Mouse (Mus musculus): ENCODE data around the gene Tmem185b. TPM values are rescaled to one million over a fixed set of nuclear protein-coding genes. Genes with fewer than 3 reads are reported as not detected.

Gene Tmem185b
- total RNA-seq, 2 experiments from 2014 or later, result 7.5 to 8.5 TPM

- DNase-seq, result no peak
Measured at GRCm38 (mm10) chr1:119539252-119539651, 13.3 kb downstream of the Tmem185b start.

- DNase-seq, result no peak
Measured at GRCm38 (mm10) chr1:119540836-119541557, 15.0 kb downstream of the Tmem185b start.

GRCm38 (mm10) chr1:119541570-119541969 lies 15.6 kb downstream of the Tmem185b start:
- DNase-seq, result no peak

DNA sequence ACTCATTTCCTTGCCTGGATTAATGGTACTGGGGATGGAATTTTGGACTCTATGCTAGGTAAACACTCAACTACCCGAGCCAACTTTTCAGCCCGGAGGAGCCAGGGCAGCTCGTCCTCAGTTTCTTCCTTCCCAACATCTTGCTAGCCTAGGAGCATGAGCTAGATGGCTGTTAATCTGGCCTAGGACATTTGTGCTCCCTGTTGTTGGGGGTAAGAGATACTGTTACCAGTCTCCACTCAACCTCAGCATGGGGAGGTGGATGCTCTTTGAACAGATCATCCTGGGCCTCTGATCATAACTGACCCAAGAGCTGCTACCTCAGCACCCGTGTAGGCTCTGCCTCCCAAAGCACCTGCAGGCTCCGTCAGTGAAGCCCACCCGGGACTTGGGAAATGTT lies 17.4 kb downstream of the Tmem185b start:
- DNase-seq, result no peak

DNA sequence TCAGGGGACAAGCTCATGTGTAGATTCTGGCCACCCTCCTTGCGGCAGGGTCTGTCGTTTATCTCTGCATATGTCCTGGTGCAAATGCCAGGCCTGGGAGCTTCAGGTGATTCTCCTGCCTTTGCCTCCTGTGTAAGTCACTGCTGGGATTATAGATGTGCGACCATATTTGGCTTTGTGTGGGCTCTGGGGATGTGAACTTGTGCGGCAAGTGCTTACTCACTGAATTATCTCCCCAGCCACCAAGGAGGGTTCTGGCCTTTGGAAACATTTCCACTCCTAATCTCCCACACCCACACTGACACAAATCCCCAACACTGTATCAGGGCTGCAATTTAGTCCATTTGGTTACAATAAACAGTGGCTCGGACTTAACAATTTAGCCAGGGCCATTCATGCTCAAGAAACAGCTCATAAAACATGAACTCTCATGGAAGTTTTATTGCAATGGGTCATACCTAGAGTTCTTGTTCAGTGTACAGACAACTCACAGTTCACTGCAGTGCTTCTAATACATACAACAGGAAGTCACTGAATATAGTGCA lies 18.7 kb downstream of the Tmem185b start:
- DNase-seq, result no peak

DNA sequence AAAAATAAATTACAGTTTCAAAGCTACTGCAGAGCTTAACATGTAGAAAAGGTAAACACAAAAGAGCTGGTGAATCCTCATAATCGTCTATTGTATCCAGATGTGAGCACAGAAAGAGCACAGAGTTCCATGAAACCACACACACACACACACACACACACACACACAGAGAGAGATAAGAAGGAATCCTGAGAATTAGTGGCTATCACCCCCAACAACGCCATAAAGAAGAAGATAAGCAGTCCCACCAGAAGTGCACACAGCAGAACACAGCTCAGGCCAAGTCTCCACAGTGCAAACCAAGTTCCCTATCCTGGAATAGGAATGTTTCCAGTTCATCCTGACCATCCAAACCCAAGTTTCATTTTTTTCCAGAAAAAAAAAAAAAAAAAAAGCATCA lies 19.2 kb downstream of the Tmem185b start:
- no peak for DNase-seq

DNA sequence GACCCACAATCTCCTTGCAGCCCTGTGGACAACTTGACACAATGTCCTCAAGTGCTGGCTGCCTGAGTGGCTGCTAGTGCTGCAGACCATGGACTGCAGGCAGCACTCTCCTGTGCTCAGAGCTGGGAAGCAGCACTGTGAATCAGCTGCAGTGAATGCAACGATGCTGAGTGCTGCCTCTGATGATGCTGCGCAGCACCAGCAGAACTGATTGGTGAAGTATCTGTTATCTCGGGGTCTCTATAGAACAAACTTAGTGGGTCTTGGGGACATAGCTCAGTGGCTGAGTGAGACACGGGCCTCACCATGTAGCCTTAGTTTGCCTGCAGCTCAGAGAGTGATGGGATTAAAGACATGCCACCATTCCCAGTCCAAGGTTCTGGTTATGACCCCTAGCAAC lies 19.7 kb downstream of the Tmem185b start:
- no peak for DNase-seq

DNA sequence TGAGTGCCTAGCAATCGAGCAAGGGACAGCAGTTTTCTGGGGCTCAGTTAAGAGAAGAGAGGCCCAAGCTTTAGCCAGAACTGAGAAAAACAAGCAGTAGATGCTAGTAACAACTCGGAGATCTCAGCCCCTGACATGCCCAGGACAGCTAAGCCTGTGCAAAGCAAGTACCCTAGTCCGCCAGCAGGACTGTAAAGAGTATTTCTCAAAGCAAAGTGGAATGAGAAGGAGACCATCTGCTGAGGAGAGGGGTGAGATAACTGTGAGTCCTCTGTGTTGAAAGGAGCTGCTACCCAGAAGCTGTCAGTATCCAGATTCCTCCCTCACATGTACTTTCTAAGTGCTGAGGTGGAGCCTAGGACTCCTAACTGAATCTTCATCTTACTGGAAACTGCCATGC lies 20.5 kb downstream of the Tmem185b start:
- DNase-seq, result no peak

- peak; percentile 86 for DNase-seq
Measured at GRCm38 (mm10) chr1:119548668-119549326, 22.8 kb downstream of the Tmem185b start.

DNA sequence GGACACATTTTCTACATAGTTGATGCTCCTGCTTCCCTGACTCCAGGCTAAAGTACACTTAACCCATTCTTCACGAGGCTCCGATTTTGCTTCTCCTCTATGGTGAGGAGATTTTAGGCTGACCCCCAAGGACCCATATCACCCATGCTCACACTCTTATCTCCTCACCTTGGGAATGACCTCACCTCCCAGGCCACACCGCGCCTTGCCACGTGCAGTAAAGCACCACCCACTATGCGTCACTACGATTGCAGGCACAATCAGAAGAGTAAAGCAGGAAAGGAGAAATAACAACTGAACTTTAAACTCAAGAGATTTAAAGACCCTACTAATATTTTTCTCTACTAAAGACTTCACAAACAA lies 23.3 kb downstream of the Tmem185b start:
- DNase-seq, result no peak

- DNase-seq, result no peak
Measured at GRCm38 (mm10) chr1:119550064-119550463, 24.1 kb downstream of the Tmem185b start.

GRCm38 (mm10) chr1:119551651-119552050 lies 25.7 kb downstream of the Tmem185b start:
- no peak for DNase-seq

- DNase-seq, result no peak
Measured at GRCm38 (mm10) chr1:119555651-119556050, 29.7 kb downstream of the Tmem185b start.

- DNase-seq, result no peak
Measured at GRCm38 (mm10) chr1:119557641-119558395, 31.9 kb downstream of the Tmem185b start.

- DNase-seq, result no peak
Measured at GRCm38 (mm10) chr1:119565531-119565930, 39.6 kb downstream of the Tmem185b start.

DNA sequence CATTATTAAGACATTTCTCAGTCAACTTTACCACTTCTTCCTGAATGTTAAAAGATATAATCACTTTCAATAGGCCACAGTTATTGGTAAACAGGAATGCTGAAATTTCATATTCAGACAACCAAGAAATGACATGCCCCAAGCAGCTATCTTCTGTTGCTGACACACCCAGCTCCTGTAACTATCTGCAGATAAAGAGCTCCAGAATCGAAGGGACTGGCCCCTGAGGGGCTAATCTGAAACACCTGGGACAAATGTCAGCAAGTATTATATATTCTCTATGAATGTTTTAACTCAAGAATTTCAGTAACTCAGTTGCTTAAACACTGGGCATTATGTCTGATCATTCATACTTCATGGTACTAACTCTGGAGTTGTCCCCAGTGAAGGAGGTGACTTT lies 44.2 kb downstream of the Tmem185b start:
- DNase-seq, result no peak

Other genes with a start within 250 kb of the Tmem185b start
- gene Inhbb, start 103.9 kb upstream of the Tmem185b start, total RNA-seq (2021), result under 1 TPM; 0.42 to 0.72 TPM
- 10 to 100 TPM; 23.8 to 29.8 TPM for gene Ralb, start 21.4 kb upstream of the Tmem185b start, total RNA-seq (2021)
- 1 to 10 TPM; 1.9 TPM for gene Epb41l5, start 122.8 kb downstream of the Tmem185b start, total RNA-seq (2021)

All from gastrocnemius, postnatal 10 days (tissue).